Mouse (Mus musculus) C2C12 (cell line): ENCODE data around the gene Mfsd6l.

ENCODE experiments used
- CTCF ChIP-seq: IDR thresholded peaks from one replicate; pipeline ENCODE4 v1.5.1; 2011; ENCODE audit not compliant: control insufficient read depth, insufficient read depth, insufficient read length
- FOSL1 ChIP-seq: IDR thresholded peaks from one replicate; pipeline ENCODE4 v1.8.0; 2011; ENCODE audit warnings: mild to moderate bottlenecking, low read length; ENCODE audit not compliant: poor library complexity, insufficient read depth, severe bottlenecking
- MYOD1 ChIP-seq: IDR thresholded peaks from one replicate; pipeline ENCODE4 v1.6.1; 2011; ENCODE audit warnings: low read depth; ENCODE audit not compliant: control insufficient read depth, insufficient read length
- MYOG ChIP-seq: IDR thresholded peaks from one replicate; pipeline ENCODE4 v1.6.1; 2011; ENCODE audit not compliant: control insufficient read depth, insufficient read length; ENCODE audit errors: extremely low read depth
- USF1 ChIP-seq: IDR thresholded peaks from one replicate; pipeline ENCODE4 v1.6.1; 2011; ENCODE audit warnings: low read depth, mild to moderate bottlenecking, control low read depth, moderate library complexity

DNA sequence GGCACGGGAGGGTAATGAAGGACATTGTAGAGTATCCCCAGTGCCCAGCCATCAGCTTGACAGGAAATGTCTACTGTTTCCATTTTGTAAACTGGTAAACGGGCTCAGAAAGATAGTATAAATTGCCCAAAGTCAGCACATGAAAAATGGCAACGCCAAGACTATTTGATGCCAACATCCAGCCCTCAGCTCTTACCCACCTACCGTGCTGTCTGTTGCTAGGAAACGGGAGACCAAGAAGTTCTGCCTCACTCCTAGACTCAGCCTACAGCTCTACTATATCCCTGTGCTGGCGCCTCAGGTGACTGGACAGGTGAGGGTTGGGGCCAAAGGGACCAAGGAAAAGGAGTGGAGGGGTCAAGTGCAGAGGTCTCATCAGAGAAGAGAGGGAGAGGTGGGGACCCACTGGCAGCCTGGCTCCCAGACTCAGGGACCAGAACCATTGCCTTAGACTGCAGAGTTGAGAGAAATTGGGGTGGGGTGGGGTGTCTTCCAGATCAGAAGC, 22.0 kb upstream of the Mfsd6l start:
- TF ChIP-seq CTCF (no peak), FOSL1 (no peak), MYOD1 (no peak), MYOG (no peak), USF1 (no peak)
